Mouse (Mus musculus): ENCODE measurements around the gene Gas6. TPM values are rescaled to one million over a fixed set of nuclear protein-coding genes. Genes with fewer than 3 reads are reported as not detected.
A peak's percentile ranks its signal among the peaks of the same experiment; 100 is the strongest.

Gene Gas6
- polyA plus RNA-seq, 1 experiment from 2014 or later = 76.9 TPM

- peaks cover 22% of the 10 kb centered on the region for H3K4me1 ChIP-seq (ENCODE audit: insufficient read depth, low read length)
- H3K4me3 ChIP-seq (ENCODE audit: low read length) = no peak overlapping the region
- no peak overlapping the region for H3K4me2 ChIP-seq (replicated peaks; ENCODE audit: low read depth, low read length)
- ATAC-seq (ENCODE audit: low FRiP score, low TSS enrichment) = no peak
- H3K27ac ChIP-seq (ENCODE audit: low read length) = peak overlapping the region; percentile 13; the same call in 1 of the 2 replicates
- H3K9me3 ChIP-seq (ENCODE audit: low read length) = no peaks in the 10 kb centered on the region
- H3K9ac ChIP-seq (replicated peaks; ENCODE audit: low read length) = no peak overlapping the region
- WGBS = 41% methylated on average over 13 of the region's 13 CpGs
- peaks cover 23% of the 10 kb centered on the region for H3K27me3 ChIP-seq (ENCODE audit: insufficient read depth, low read length)
- no peaks in the 10 kb centered on the region for H3K36me3 ChIP-seq (ENCODE audit: insufficient read depth, low read length)
Measured at GRCm38 (mm10) chr8:13489986-13490910, 4.0 kb downstream of the Gas6 start.

GRCm38 (mm10) chr8:13489351-13489750 is 4.9 kb downstream of the Gas6 start:
- no peak overlapping the region for H3K4me2 ChIP-seq (replicated peaks; ENCODE audit: low read depth, low read length)
- ATAC-seq (ENCODE audit: low FRiP score, low TSS enrichment) = no peak
- no peaks in the 10 kb centered on the region for H3K9me3 ChIP-seq (ENCODE audit: low read length)
- H3K4me3 ChIP-seq (ENCODE audit: low read length) = no peak overlapping the region
- H3K27ac ChIP-seq (ENCODE audit: low read length) = no peak overlapping the region
- peaks cover 17% of the 10 kb centered on the region for H3K27me3 ChIP-seq (ENCODE audit: insufficient read depth, low read length)
- H3K4me1 ChIP-seq (ENCODE audit: insufficient read depth, low read length) = peaks cover 22% of the 10 kb centered on the region
- H3K9ac ChIP-seq (replicated peaks; ENCODE audit: low read length) = no peak overlapping the region
- 82% methylated on average over 3 of the region's 3 CpGs for WGBS
- no peaks in the 10 kb centered on the region for H3K36me3 ChIP-seq (ENCODE audit: insufficient read depth, low read length)

- H3K9me3 ChIP-seq (ENCODE audit: low read length) = no peaks in the 10 kb centered on the region
- H3K27ac ChIP-seq (ENCODE audit: low read length) = no peak overlapping the region
- H3K27me3 ChIP-seq (ENCODE audit: insufficient read depth, low read length) = no peaks in the 10 kb centered on the region
- H3K36me3 ChIP-seq (ENCODE audit: insufficient read depth, low read length) = no peaks in the 10 kb centered on the region
- no peak overlapping the region for H3K9ac ChIP-seq (replicated peaks; ENCODE audit: low read length)
- WGBS = 85% methylated on average over 5 of the region's 5 CpGs
- H3K4me3 ChIP-seq (ENCODE audit: low read length) = no peak overlapping the region
- no peak for ATAC-seq (ENCODE audit: low FRiP score, low TSS enrichment)
- H3K4me1 ChIP-seq (ENCODE audit: insufficient read depth, low read length) = no peaks in the 10 kb centered on the region
- H3K4me2 ChIP-seq (replicated peaks; ENCODE audit: low read depth, low read length) = no peak overlapping the region
Measured at GRCm38 (mm10) chr8:13483191-13483590, 11.1 kb downstream of the Gas6 start.

GRCm38 (mm10) chr8:13482101-13482801 is 12.0 kb downstream of the Gas6 start:
- 77% methylated on average over 2 of the region's 2 CpGs for WGBS
- no peaks in the 10 kb centered on the region for H3K4me1 ChIP-seq (ENCODE audit: insufficient read depth, low read length)
- no peaks in the 10 kb centered on the region for H3K27me3 ChIP-seq (ENCODE audit: insufficient read depth, low read length)
- no peak overlapping the region for H3K4me2 ChIP-seq (replicated peaks; ENCODE audit: low read depth, low read length)
- H3K9me3 ChIP-seq (ENCODE audit: low read length) = no peaks in the 10 kb centered on the region
- H3K27ac ChIP-seq (ENCODE audit: low read length) = no peak overlapping the region
- no peak overlapping the region for H3K4me3 ChIP-seq (ENCODE audit: low read length)
- peak; percentile 90 for ATAC-seq (ENCODE audit: low FRiP score, low TSS enrichment)
- H3K36me3 ChIP-seq (ENCODE audit: insufficient read depth, low read length) = no peaks in the 10 kb centered on the region
- no peak overlapping the region for H3K9ac ChIP-seq (replicated peaks; ENCODE audit: low read length)

GRCm38 (mm10) chr8:13481596-13481995 is 12.7 kb downstream of the Gas6 start:
- no peak for ATAC-seq (ENCODE audit: low FRiP score, low TSS enrichment)
- Histone ChIP-seq H3K27ac (ENCODE audit: low read length) (no peak overlapping the region), H3K36me3 (ENCODE audit: insufficient read depth, low read length) (no peaks in the 10 kb centered on the region)

GRCm38 (mm10) chr8:13481089-13481554 is 13.2 kb downstream of the Gas6 start:
- Histone ChIP-seq H3K4me1 (ENCODE audit: insufficient read depth, low read length) (no peaks in the 10 kb centered on the region), H3K36me3 (ENCODE audit: insufficient read depth, low read length) (no peaks in the 10 kb centered on the region), H3K9ac (replicated peaks; ENCODE audit: low read length) (no peak overlapping the region), H3K4me2 (replicated peaks; ENCODE audit: low read depth, low read length) (no peak overlapping the region), H3K4me3 (ENCODE audit: low read length) (no peak overlapping the region), H3K27ac (ENCODE audit: low read length) (no peak overlapping the region), H3K9me3 (ENCODE audit: low read length) (no peaks in the 10 kb centered on the region), H3K27me3 (ENCODE audit: insufficient read depth, low read length) (no peaks in the 10 kb centered on the region)
- WGBS = 85% methylated on average over 7 of the region's 7 CpGs
- no peak for ATAC-seq (ENCODE audit: low FRiP score, low TSS enrichment)

More at GRCm38 (mm10) chr8:13481596-13481995, 12.7 kb downstream of the Gas6 start:
- H3K4me2 ChIP-seq (replicated peaks; ENCODE audit: low read depth, low read length) = no peak overlapping the region
- no peaks in the 10 kb centered on the region for H3K27me3 ChIP-seq (ENCODE audit: insufficient read depth, low read length)
- H3K4me3 ChIP-seq (ENCODE audit: low read length) = no peak overlapping the region
- H3K9me3 ChIP-seq (ENCODE audit: low read length) = no peaks in the 10 kb centered on the region
- no peak overlapping the region for H3K9ac ChIP-seq (replicated peaks; ENCODE audit: low read length)
- no peaks in the 10 kb centered on the region for H3K4me1 ChIP-seq (ENCODE audit: insufficient read depth, low read length)
- 84% methylated on average over 3 of the region's 3 CpGs for WGBS

GRCm38 (mm10) chr8:13475892-13476291 is 18.4 kb downstream of the Gas6 start:
- H3K9ac ChIP-seq (replicated peaks; ENCODE audit: low read length) = no peak overlapping the region
- no peaks in the 10 kb centered on the region for H3K4me1 ChIP-seq (ENCODE audit: insufficient read depth, low read length)
- no peaks in the 10 kb centered on the region for H3K27me3 ChIP-seq (ENCODE audit: insufficient read depth, low read length)
- no peak for ATAC-seq (ENCODE audit: low FRiP score, low TSS enrichment)
- no peaks in the 10 kb centered on the region for H3K9me3 ChIP-seq (ENCODE audit: low read length)
- H3K4me3 ChIP-seq (ENCODE audit: low read length) = no peak overlapping the region
- H3K36me3 ChIP-seq (ENCODE audit: insufficient read depth, low read length) = 0 out of 2 replicates have a peak, but pooled peaks cover 5% of the 10 kb centered on the region
- H3K27ac ChIP-seq (ENCODE audit: low read length) = no peak overlapping the region
- H3K4me2 ChIP-seq (replicated peaks; ENCODE audit: low read depth, low read length) = no peak overlapping the region
- 62% methylated on average over 9 of the region's 9 CpGs for WGBS

GRCm38 (mm10) chr8:13472284-13472683 is 22.0 kb downstream of the Gas6 start:
- no peaks in the 10 kb centered on the region for H3K4me1 ChIP-seq (ENCODE audit: insufficient read depth, low read length)
- H3K36me3 ChIP-seq (ENCODE audit: insufficient read depth, low read length) = 0 out of 2 replicates have a peak, but pooled peaks cover 5% of the 10 kb centered on the region
- no peaks in the 10 kb centered on the region for H3K9me3 ChIP-seq (ENCODE audit: low read length)
- H3K4me2 ChIP-seq (replicated peaks; ENCODE audit: low read depth, low read length) = no peak overlapping the region
- ATAC-seq (ENCODE audit: low FRiP score, low TSS enrichment) = peak; percentile 40; the same call in 1 of the 2 replicates
- H3K9ac ChIP-seq (replicated peaks; ENCODE audit: low read length) = no peak overlapping the region
- 50% methylated on average over 7 of the region's 7 CpGs for WGBS
- H3K27ac ChIP-seq (ENCODE audit: low read length) = no peak overlapping the region
- H3K27me3 ChIP-seq (ENCODE audit: insufficient read depth, low read length) = no peaks in the 10 kb centered on the region
- H3K4me3 ChIP-seq (ENCODE audit: low read length) = no peak overlapping the region

- WGBS = 79% methylated on average over 11 of the region's 11 CpGs
- Histone ChIP-seq H3K36me3 (ENCODE audit: insufficient read depth, low read length) (0 out of 2 replicates have a peak, but pooled peaks cover 5% of the 10 kb centered on the region), H3K9ac (replicated peaks; ENCODE audit: low read length) (no peak overlapping the region), H3K27ac (ENCODE audit: low read length) (no peak overlapping the region), H3K4me1 (ENCODE audit: insufficient read depth, low read length) (no peaks in the 10 kb centered on the region), H3K4me2 (replicated peaks; ENCODE audit: low read depth, low read length) (no peak overlapping the region), H3K27me3 (ENCODE audit: insufficient read depth, low read length) (no peaks in the 10 kb centered on the region), H3K9me3 (ENCODE audit: low read length) (no peaks in the 10 kb centered on the region), H3K4me3 (ENCODE audit: low read length) (no peak overlapping the region)
- ATAC-seq (ENCODE audit: low FRiP score, low TSS enrichment) = no peak
Measured at GRCm38 (mm10) chr8:13471484-13471883, 22.8 kb downstream of the Gas6 start.

All from kidney, embryonic 16.5 days (tissue).